Mouse (Mus musculus) midbrain, embryonic 13.5 days (tissue): ENCODE results near the gene Mrpl51. TPM values are rescaled to one million over a fixed set of nuclear protein-coding genes. Genes with fewer than 3 reads are reported as not detected.

Experiments used
- ATAC-seq: fragments of 200-750 bp; cut with Nextera tagmentation; 2 replicates; pipeline ENCODE4 v1.8.0; 2017; ENCODE audit warnings: mild to moderate bottlenecking, moderate TSS enrichment, moderate library complexity
- H3K27ac ChIP-seq: fragments of 300-500 bp; sonication (generic); 2 replicates; pipeline ENCODE4 v1.5.1; 2015; ENCODE audit warnings: inconsistent platforms, mild to moderate bottlenecking, moderate library complexity
- H3K27me3 ChIP-seq: fragments of 300-500 bp; sonication (generic); 2 replicates; pipeline ENCODE4 v1.6.1; 2015; ENCODE audit warnings: mild to moderate bottlenecking, inconsistent platforms
- H3K36me3 ChIP-seq: fragments of 300-500 bp; sonication (generic); 2 replicates; pipeline ENCODE4 v1.6.1; 2015; ENCODE audit warnings: mild to moderate bottlenecking, inconsistent platforms
- H3K4me1 ChIP-seq: fragments of 300-500 bp; sonication (generic); replicated peaks from 2 replicates; pipeline ENCODE4 v1.6.1; 2015; ENCODE audit warnings: inconsistent platforms
- H3K4me2 ChIP-seq: fragments of 300-500 bp; sonication (generic); replicated peaks from 2 replicates; pipeline ENCODE4 v1.6.1; 2015; ENCODE audit warnings: moderate library complexity, mild to moderate bottlenecking, inconsistent platforms
- H3K4me3 ChIP-seq: fragments of 300-500 bp; sonication (generic); replicated peaks from 2 replicates; pipeline ENCODE4 v1.5.1; 2015; ENCODE audit warnings: mild to moderate bottlenecking, inconsistent platforms
- H3K9ac ChIP-seq: fragments of 300-500 bp; sonication (generic); replicated peaks from 2 replicates; pipeline ENCODE4 v1.6.1; 2015; ENCODE audit warnings: mild to moderate bottlenecking, inconsistent platforms
- H3K9me3 ChIP-seq: fragments of 300-500 bp; sonication (generic); 2 replicates; pipeline ENCODE4 v1.6.1; 2016; ENCODE audit warnings: mild to moderate bottlenecking, inconsistent platforms
- WGBS: fragments of 180-500 bp; shearing (Covaris S2); methylation state at CpG from one replicate; pipeline ENCODE4 v1.1.7; 2015; 5-methylcytosine and 5-hydroxymethylcytosine counted together
- polyA plus RNA-seq: library from polyadenylated mRNA; unstranded; fragments of >200 nt; fragmentation: Nextera tagmentation; extraction: Ambion mirVana; gene quantifications from 2 replicates; pipeline ENCODE4 v1.2.1, GENCODE M21; 2015

Mrpl51 gene
- polyA plus RNA-seq, 1 experiment from 2014 or later, result 165 TPM

GRCm38 (mm10) chr6:125172474-125172873 lies 19.1 kb upstream of the Mrpl51 start:
- H3K27ac ChIP-seq, result no peak overlapping the region
- no peak for ATAC-seq
- WGBS, result 91% methylated on average over 2 of the region's 2 CpGs
- peaks cover 100% of the 10 kb centered on the region for H3K36me3 ChIP-seq
- no peak overlapping the region for H3K4me2 ChIP-seq
- H3K4me1 ChIP-seq, result peaks cover 4% of the 10 kb centered on the region
- H3K9ac ChIP-seq, result no peak overlapping the region
- no peak overlapping the region for H3K4me3 ChIP-seq
- H3K9me3 ChIP-seq, result no peaks in the 10 kb centered on the region
- H3K27me3 ChIP-seq, result no peaks in the 10 kb centered on the region

GRCm38 (mm10) chr6:125173256-125173655 lies 18.3 kb upstream of the Mrpl51 start:
- no peak for ATAC-seq
- no peaks in the 10 kb centered on the region for H3K27me3 ChIP-seq
- no peak overlapping the region for H3K4me2 ChIP-seq
- peaks cover 100% of the 10 kb centered on the region for H3K36me3 ChIP-seq
- no peaks in the 10 kb centered on the region for H3K4me1 ChIP-seq
- no peak overlapping the region for H3K4me3 ChIP-seq
- H3K9me3 ChIP-seq, result no peaks in the 10 kb centered on the region
- WGBS, result over 99% methylated on average over 7 of the region's 7 CpGs
- no peak overlapping the region for H3K9ac ChIP-seq
- no peak overlapping the region for H3K27ac ChIP-seq

- H3K36me3 ChIP-seq, result peaks cover 100% of the 10 kb centered on the region
- H3K4me1 ChIP-seq, result no peaks in the 10 kb centered on the region
- no peaks in the 10 kb centered on the region for H3K27me3 ChIP-seq
- no peak overlapping the region for H3K9ac ChIP-seq
- H3K4me2 ChIP-seq, result no peak overlapping the region
- no peak overlapping the region for H3K27ac ChIP-seq
- no peak for ATAC-seq
- H3K4me3 ChIP-seq, result no peak overlapping the region
- WGBS, result 92% methylated on average over 5 of the region's 5 CpGs
- H3K9me3 ChIP-seq, result no peaks in the 10 kb centered on the region
Observed at GRCm38 (mm10) chr6:125175469-125175868, 16.1 kb upstream of the Mrpl51 start.

GRCm38 (mm10) chr6:125179601-125180000 lies 12.0 kb upstream of the Mrpl51 start:
- Histone ChIP-seq H3K27ac (no peak overlapping the region), H3K9ac (no peak overlapping the region), H3K4me2 (no peak overlapping the region), H3K36me3 (peaks cover 98% of the 10 kb centered on the region), H3K4me1 (no peaks in the 10 kb centered on the region), H3K4me3 (no peak overlapping the region), H3K27me3 (no peaks in the 10 kb centered on the region), H3K9me3 (no peaks in the 10 kb centered on the region)
- no peak for ATAC-seq
- WGBS, result 93% methylated on average over 7 of the region's 7 CpGs

- no peak for ATAC-seq
- Histone ChIP-seq H3K9ac (no peak overlapping the region), H3K9me3 (no peaks in the 10 kb centered on the region), H3K27me3 (no peaks in the 10 kb centered on the region), H3K4me1 (no peaks in the 10 kb centered on the region), H3K27ac (no peak overlapping the region), H3K4me2 (no peak overlapping the region), H3K4me3 (no peak overlapping the region), H3K36me3 (peaks cover 98% of the 10 kb centered on the region)
- 70% methylated on average over 5 of the region's 5 CpGs for WGBS
Observed at GRCm38 (mm10) chr6:125182133-125182532, 9.5 kb upstream of the Mrpl51 start.

GRCm38 (mm10) chr6:125186203-125186602 lies 5.4 kb upstream of the Mrpl51 start:
- H3K4me3 ChIP-seq, result no peak overlapping the region
- peaks cover 16% of the 10 kb centered on the region for H3K4me1 ChIP-seq
- no peak overlapping the region for H3K27ac ChIP-seq
- ATAC-seq, result no peak
- peaks cover 83% of the 10 kb centered on the region for H3K36me3 ChIP-seq
- no peaks in the 10 kb centered on the region for H3K27me3 ChIP-seq
- WGBS, result 95% methylated on average over 10 of the region's 10 CpGs
- no peaks in the 10 kb centered on the region for H3K9me3 ChIP-seq
- no peak overlapping the region for H3K9ac ChIP-seq
- H3K4me2 ChIP-seq, result no peak overlapping the region

- no peak for ATAC-seq
- Histone ChIP-seq H3K27ac (peak overlapping the region; percentile 88; the same call in 1 of the 2 replicates), H3K4me1 (peaks cover 35% of the 10 kb centered on the region), H3K36me3 (peaks cover 55% of the 10 kb centered on the region), H3K9ac (peak overlapping the region; percentile 75), H3K27me3 (no peaks in the 10 kb centered on the region), H3K4me2 (peak overlapping the region; percentile 90), H3K9me3 (no peaks in the 10 kb centered on the region), H3K4me3 (peak overlapping the region; percentile 72)
Observed at GRCm38 (mm10) chr6:125190816-125191215, 785 bp upstream of the Mrpl51 start.

- Histone ChIP-seq H3K9me3 (no peaks in the 10 kb centered on the region), H3K36me3 (peaks cover 42% of the 10 kb centered on the region), H3K9ac (peak overlapping the region; percentile 83), H3K27me3 (no peaks in the 10 kb centered on the region), H3K4me3 (peak overlapping the region; percentile 72), H3K4me1 (peaks cover 39% of the 10 kb centered on the region), H3K4me2 (peak overlapping the region; percentile 90), H3K27ac (peak overlapping the region; percentile 100)
- ATAC-seq, result peak; percentile 96
- WGBS, result under 1% methylated on average over 34 of the region's 34 CpGs
Observed at GRCm38 (mm10) chr6:125192016-125192714, 564 bp downstream of the Mrpl51 start.

- WGBS, result 52% methylated on average over 5 of the region's 5 CpGs
- H3K9ac ChIP-seq, result peak overlapping the region; percentile 83
- no peak for ATAC-seq
- peaks cover 35% of the 10 kb centered on the region for H3K36me3 ChIP-seq
- peaks cover 39% of the 10 kb centered on the region for H3K4me1 ChIP-seq
- H3K4me2 ChIP-seq, result peak overlapping the region; percentile 90
- no peaks in the 10 kb centered on the region for H3K9me3 ChIP-seq
- no peaks in the 10 kb centered on the region for H3K27me3 ChIP-seq
- peak overlapping the region; percentile 100; the same call in 1 of the 2 replicates for H3K27ac ChIP-seq
- H3K4me3 ChIP-seq, result peak overlapping the region; percentile 72
Observed at GRCm38 (mm10) chr6:125192841-125193240, 1.2 kb downstream of the Mrpl51 start.

- ATAC-seq, result no peak
- H3K9me3 ChIP-seq, result no peaks in the 10 kb centered on the region
- no peaks in the 10 kb centered on the region for H3K27me3 ChIP-seq
- H3K4me3 ChIP-seq, result no peak overlapping the region
- peaks cover 39% of the 10 kb centered on the region for H3K4me1 ChIP-seq
- H3K9ac ChIP-seq, result no peak overlapping the region
- no peak overlapping the region for H3K27ac ChIP-seq
- peak overlapping the region; percentile 90; the same call in 1 of the 2 replicates for H3K4me2 ChIP-seq
- peaks cover 32% of the 10 kb centered on the region for H3K36me3 ChIP-seq
- 81% methylated on average over 7 of the region's 7 CpGs for WGBS
Observed at GRCm38 (mm10) chr6:125193390-125193789, 1.8 kb downstream of the Mrpl51 start.

- no peak overlapping the region for H3K27ac ChIP-seq
- 30% methylated on average over 1 of the region's 1 CpGs for WGBS
- no peak overlapping the region for H3K4me3 ChIP-seq
- ATAC-seq, result no peak
- H3K27me3 ChIP-seq, result no peaks in the 10 kb centered on the region
- no peaks in the 10 kb centered on the region for H3K9me3 ChIP-seq
- peaks cover 25% of the 10 kb centered on the region for H3K4me1 ChIP-seq
- no peak overlapping the region for H3K9ac ChIP-seq
- peaks cover 19% of the 10 kb centered on the region for H3K36me3 ChIP-seq
- H3K4me2 ChIP-seq, result no peak overlapping the region
Observed at GRCm38 (mm10) chr6:125195541-125196075, 4.0 kb downstream of the Mrpl51 start.

- WGBS, result 28% methylated on average over 3 of the region's 3 CpGs
- Histone ChIP-seq H3K36me3 (peaks cover 19% of the 10 kb centered on the region), H3K4me1 (peaks cover 23% of the 10 kb centered on the region), H3K9me3 (no peaks in the 10 kb centered on the region), H3K27ac (no peak overlapping the region), H3K4me3 (no peak overlapping the region), H3K27me3 (no peaks in the 10 kb centered on the region), H3K9ac (no peak overlapping the region), H3K4me2 (no peak overlapping the region)
- ATAC-seq, result no peak
Observed at GRCm38 (mm10) chr6:125196301-125196700, 4.7 kb downstream of the Mrpl51 start.
